Mouse (Mus musculus): ENCODE measurements around the gene Fbxo33. TPM values are rescaled to one million over a fixed set of nuclear protein-coding genes. Genes with fewer than 3 reads are reported as not detected.
"Not testable (repeated sequence)": the region's sequence is repeated elsewhere in the genome, so short reads cannot be mapped to it uniquely, and the experiment has no call there.

The Fbxo33 gene
- 1 to 10 TPM; 3.1 to 3.3 TPM for total RNA-seq (2021)
- long read RNA-seq, experiment 1, partial matches to known transcripts = 0 of 1 reads
- long read RNA-seq, experiment 1, other reads (novel, unspliced or antisense) = 0 of 1 reads
- long read RNA-seq, experiment 2 = 0 reads

- peak; percentile 97 for DNase-seq
Measured at GRCm38 (mm10) chr12:59219325-59220225, at the start of gene Fbxo33. Gene Fbxo33, minus strand, starts transcription at chr12:59219725.

GRCm38 (mm10) chr12:59265942-59266231, 46.4 kb upstream of the Fbxo33 start:
- no peak for DNase-seq

GRCm38 (mm10) chr12:59265207-59265941, 45.8 kb upstream of the Fbxo33 start:
- DNase-seq = no peak

- no peak for DNase-seq
Measured at GRCm38 (mm10) chr12:59262841-59263240, 43.3 kb upstream of the Fbxo33 start.

GRCm38 (mm10) chr12:59260798-59261197, 41.3 kb upstream of the Fbxo33 start:
- DNase-seq = no peak

GRCm38 (mm10) chr12:59260362-59260761, 40.8 kb upstream of the Fbxo33 start:
- DNase-seq = no peak

- DNase-seq = no peak
Measured at GRCm38 (mm10) chr12:59259015-59259414, 39.5 kb upstream of the Fbxo33 start.

- DNase-seq = no peak
Measured at GRCm38 (mm10) chr12:59250259-59250827, 30.8 kb upstream of the Fbxo33 start.

- DNase-seq = no peak
Measured at GRCm38 (mm10) chr12:59248969-59249368, 29.4 kb upstream of the Fbxo33 start.

- not testable (repeated sequence) for DNase-seq
Measured at GRCm38 (mm10) chr12:59241031-59241430, 21.5 kb upstream of the Fbxo33 start.

- no peak for DNase-seq
Measured at GRCm38 (mm10) chr12:59238434-59238833, 18.9 kb upstream of the Fbxo33 start.

GRCm38 (mm10) chr12:59228401-59228800, 8.9 kb upstream of the Fbxo33 start:
- no peak for DNase-seq

GRCm38 (mm10) chr12:59218640-59219321, 744 bp downstream of the Fbxo33 start:
- peak; percentile 36 for DNase-seq

GRCm38 (mm10) chr12:59217331-59217730, 2.2 kb downstream of the Fbxo33 start:
- no peak for DNase-seq

GRCm38 (mm10) chr12:59216676-59217266, 2.8 kb downstream of the Fbxo33 start:
- no peak for DNase-seq

GRCm38 (mm10) chr12:59216176-59216575, 3.3 kb downstream of the Fbxo33 start:
- DNase-seq = no peak

- no peak for DNase-seq
Measured at GRCm38 (mm10) chr12:59207814-59208213, 11.7 kb downstream of the Fbxo33 start.

GRCm38 (mm10) chr12:59207000-59207390, 12.5 kb downstream of the Fbxo33 start:
- DNase-seq = no peak

GRCm38 (mm10) chr12:59206208-59206999, 13.1 kb downstream of the Fbxo33 start:
- DNase-seq = no peak

- DNase-seq = no peak
Measured at GRCm38 (mm10) chr12:59205571-59205970, 14.0 kb downstream of the Fbxo33 start.

GRCm38 (mm10) chr12:59199361-59199760, 20.2 kb downstream of the Fbxo33 start:
- DNase-seq = no peak
